Mouse (Mus musculus): Measurements from ENCODE around the gene Gm3127.
"Not testable (repeated sequence)": the region's sequence is repeated elsewhere in the genome, so short reads cannot be mapped to it uniquely, and the experiment has no call there.

- TF ChIP-seq CTCF, EP300 (IDR thresholded peaks at IDR 0.05): not testable (repeated sequence)
These were observed 17.2 kb downstream of the Gm3127 start for GRCm38 (mm10) chr14:4182030-4182429.
